Mouse (Mus musculus) embryo, embryonic 10.5 days (tissue): ENCODE measurements around the gene Tox3.

ENCODE experiments used
- DNase-seq: peaks from one replicate; pipeline ENCODE4 v3.0.0-alpha.2; 2015; ENCODE audit warnings: low spot score

Tox3 gene

DNA sequence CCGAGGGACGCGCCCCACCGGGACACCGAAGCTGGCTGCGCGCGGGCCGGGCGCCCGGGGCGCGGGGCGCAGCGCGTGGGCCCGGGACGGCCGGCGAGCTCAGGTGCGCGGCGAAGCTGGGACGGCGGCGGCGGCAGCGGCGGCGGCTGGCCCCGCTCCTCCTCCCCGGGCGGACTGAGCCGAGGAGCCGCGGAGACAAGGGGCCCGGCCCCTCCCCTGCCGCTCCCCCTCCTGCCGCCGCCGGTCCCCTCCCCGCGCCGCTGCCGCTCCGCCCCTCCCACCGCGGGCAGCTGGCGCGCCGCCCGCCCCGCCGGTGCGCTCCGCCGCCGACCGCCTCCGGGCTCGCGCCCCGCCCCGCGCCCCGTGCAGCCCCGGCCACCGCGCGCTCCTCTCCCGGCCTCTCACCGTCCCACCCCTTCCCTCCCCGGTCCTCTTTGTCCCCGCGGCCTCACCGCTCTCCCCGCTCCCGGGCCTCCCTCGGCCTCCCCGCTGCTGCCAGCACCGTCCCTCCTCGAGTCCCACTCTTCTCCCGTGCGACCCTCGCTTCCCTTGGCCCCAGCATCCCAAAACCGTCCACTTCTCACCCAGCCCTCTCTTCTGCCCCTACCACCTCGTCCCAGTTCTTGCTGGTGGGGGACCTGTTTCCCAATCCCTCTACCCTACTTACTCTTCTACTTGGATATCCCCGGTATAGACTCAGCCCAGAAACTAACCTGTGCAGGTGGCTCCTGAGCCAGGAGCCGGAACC is at the start of gene Tox3:
Tox3 (minus strand) TSS at position 166 of the 748 bp plus-strand sequence.
- DNase-seq = peak; percentile 59

DNA sequence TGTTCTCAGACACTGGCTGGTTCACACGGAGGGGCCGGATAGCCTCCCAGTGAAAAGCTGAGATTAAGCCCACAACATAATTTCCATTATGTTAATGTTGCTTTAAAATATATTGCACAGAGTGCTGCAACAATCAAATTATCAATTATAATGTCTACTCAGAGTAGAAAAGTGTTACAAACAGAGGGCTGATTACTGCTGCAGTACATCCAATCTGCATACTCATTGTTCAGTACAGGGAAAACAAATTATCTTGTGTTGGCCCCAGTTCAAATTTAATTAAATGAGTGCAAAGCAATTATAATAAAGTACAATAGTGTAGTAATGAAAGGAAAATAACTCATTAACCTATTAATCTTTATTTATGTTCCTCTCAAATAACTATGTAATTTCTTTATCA is 44.5 kb upstream of the Tox3 start:
- no peak for DNase-seq

DNA sequence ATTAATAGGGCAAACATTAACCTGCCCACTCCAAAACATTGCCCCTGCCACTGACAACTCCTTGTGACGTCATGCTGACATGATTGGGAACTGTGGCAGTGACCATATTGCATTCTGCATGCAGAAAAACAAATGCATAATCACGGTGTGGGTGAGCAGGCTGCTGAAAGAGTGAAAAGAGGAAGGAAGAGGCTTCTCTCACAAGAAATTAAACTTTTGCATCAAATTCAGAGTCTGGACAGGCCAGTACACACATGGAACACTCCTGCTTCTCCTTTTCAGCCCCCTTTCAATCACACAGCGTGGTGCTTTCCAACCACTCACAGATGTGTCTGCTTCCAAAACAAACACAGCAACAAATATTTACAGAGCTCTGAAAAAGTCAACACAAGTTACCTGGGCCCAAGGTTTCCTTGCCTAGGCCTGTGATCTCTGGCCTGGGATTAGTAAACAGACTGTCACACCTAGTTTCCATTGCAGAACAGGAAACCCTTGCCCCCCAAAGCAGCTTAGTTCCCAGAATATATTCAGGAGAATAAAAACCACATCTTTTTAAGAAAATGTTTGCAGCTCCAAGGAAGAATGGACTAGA is 43.4 kb upstream of the Tox3 start:
- DNase-seq = no peak

DNA sequence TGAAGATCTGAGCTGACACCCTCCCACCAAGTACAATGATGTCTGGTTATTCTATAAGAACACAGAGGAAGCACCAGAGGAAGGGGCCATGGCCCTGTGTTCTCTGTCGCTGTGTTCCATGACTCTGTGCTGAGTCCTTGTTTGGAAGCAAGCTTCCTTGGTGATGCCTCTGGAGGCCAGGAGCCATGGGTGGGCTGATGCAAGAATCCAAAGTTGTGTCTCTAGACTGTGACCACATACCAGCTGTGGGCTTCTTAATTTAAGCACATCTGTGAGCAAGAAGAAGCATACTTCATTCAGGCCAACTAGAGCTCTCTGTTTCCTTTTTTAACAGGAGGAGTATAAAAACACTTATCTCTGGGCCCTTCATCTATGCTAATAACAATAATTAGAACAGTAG is 42.7 kb upstream of the Tox3 start:
- no peak for DNase-seq

DNA sequence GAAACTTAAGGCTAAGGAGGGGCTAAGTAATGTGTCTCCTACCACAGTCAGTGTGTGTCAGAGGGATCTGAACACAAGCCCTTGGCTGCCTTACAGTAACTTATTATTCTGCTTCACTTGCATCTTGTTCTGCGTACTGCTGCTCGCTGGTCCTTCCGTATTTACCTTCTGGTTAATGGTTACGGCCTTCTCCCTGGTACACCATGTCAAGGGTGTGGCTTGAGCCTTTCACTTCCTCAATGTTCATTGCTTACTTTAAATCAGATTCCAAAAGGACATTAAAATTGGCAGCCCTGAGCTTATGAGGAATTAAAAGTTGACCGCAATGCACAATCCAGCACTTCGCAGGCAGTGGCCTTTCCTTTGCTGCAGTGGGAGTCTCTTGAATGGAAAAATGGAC is 30.9 kb upstream of the Tox3 start:
- no peak for DNase-seq

DNA sequence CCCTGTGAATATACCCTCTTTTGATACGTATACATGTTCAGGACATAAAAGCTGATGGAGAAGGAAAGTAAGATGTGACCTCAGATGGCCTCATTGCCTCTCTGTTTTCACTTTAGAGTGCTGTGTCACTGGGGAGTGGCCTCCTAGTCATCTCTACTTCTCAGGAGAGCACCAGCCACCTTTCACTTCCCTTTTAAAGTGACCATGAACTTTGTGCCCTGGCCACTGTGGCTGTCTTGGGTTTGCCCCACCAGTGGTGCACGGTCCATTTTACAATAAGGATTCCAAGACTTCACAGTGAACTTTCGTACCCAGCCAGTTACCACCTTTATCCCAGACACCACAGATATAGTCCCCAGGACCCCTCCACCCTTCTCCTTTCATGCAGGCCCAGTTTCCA is 29.9 kb upstream of the Tox3 start:
- no peak for DNase-seq

DNA sequence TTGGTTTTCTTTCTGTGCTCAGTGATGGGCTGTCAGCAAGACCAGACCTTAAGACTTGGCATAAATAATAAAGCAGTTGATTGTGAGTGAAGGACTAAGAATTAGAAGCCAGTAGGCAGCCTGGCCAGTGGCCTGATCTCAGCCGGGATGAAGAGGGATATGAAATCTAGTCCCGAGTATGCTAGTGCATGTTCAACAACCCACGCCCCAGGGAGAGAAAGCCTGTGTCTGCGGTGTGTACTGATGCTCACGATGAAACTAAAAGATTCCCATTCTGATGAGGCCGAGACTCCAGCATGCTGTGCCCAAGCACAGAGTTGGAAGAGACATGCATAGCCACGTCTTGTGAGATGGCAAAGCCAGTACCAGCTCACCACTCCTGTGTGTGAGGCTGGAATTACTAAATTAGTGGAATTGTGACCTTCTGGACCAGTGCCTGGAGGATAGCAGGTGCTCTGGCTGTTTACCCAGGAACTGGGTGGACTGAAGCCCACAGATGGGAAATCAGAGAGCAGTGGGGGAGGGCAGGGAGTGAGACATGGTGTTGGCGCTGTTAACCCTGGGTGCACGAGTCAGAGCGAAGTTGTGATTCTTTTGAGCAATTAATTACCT is 23.6 kb upstream of the Tox3 start:
- DNase-seq = no peak

DNA sequence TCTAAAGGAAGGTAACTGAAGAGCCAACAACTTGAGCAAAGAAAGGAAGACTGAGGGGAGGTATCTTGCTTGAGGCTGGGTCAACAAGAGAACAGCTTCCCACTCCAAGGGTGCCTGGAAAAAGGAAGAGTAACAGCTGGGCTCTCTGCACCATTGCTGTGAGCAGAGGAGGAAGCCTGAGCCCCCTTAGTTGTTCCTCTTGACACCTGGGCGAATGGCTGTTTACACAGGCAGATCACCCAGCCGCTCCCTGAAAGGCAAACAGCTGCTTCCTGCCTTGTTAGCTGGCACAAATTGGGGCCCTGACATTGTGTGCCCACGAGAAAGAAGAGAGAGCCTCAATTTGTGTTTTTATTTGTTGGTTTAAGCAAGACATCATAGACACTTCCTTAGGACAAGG is 21.7 kb upstream of the Tox3 start:
- DNase-seq = no peak

DNA sequence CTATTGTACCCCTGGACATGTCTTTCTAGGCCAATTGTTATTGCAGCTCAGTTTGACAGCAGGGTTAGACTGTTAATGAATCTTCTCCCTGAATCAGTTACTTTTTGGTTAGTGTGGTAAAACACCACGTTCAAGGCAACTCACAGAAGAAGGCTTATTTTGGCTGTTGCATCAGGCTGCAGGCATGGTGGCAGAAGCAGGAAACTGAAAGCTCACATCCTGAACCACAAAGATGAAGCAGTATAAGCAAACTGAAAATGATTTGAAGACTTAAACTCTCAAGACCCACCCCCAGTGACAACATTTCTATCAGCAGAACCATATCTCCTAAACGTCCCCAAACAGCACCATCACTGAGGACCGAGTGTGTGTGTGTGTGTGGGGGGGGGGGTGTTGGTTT is 8.6 kb upstream of the Tox3 start:
- DNase-seq = no peak

DNA sequence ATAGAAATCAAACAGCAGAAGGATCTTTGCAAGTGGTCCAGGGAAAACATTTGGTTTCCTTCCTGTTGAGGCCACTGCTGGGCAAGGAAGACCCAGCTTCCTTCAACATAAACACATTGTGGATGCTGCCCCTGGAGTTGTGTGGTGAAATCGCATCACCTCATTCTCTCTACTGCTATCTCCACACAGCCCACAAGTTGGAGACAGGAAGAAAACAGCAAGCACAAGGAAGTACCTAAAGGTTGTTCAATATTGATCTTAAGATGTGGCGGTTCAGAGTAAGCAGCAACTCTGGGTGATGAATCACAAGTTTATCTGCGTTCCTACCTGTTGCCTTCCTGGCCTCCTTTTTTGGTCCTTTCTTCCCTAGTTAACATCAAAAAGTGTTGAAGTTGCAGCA is 6.6 kb upstream of the Tox3 start:
- peak; percentile 12 for DNase-seq

DNA sequence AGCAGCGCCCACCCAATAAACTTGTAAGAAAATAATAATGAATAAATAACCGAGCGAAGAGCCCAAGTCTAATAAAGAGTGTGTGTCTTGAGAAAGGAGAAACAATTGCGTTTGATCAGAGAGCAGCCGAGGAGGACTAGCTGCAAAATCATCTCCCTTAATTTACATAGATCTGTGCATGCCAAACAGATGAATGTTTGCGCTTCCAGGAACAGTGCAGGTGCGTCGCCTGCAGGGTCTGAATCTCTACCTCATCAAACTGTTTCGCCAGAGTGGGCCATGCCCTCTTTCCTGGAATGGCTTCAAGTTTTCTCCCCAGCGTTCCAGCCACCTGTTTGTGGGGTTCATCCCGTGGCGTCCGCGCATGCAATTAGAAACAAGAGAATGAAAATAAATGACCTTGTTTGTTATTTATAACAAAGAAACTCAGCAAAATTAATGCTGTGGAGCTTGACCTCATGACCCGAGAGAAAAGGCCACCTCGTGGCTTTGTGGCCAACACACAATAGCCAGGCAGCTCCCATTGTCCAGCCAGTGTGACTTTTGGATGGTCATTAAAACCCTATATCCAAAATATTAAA is 5.9 kb upstream of the Tox3 start:
- DNase-seq = peak; percentile 73

DNA sequence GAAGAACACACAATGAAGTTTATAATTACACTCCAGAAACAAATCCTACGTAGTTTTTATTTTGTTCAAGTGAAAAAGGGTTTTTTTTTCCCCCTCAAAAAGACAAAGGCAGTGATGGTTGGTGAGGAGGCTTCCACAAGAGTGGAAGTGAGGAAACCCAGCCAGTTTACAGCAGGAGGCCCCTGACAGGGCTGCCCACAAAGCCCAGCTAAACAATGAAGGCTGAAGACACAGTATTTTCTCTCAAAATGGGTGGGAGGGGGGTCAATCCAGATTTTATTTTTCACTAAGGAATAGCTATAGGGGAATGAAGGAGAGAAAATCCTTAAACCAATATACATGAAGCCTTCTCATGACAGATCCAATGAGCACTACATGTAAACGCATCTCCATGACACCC is 5.4 kb upstream of the Tox3 start:
- DNase-seq = peak; percentile 31

DNA sequence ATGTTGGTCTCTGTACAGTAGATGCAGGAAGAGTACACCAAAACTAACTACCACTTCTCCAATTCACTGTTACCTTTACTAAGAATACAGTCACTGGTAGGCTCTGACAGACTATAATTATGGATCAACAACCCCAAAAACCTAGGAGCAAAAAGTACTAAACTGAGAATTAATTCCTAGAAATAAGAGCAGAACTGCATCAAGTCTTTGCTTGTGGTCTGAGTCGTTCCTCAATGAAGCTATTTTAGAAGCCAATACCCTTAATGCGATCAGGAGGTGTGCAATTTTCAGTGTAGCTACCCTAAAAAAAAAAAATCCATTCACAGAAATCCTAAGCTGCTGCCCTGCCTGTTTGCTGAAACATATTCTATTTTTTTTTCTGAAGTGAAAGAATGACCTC is 4.8 kb upstream of the Tox3 start:
- DNase-seq = no peak

DNA sequence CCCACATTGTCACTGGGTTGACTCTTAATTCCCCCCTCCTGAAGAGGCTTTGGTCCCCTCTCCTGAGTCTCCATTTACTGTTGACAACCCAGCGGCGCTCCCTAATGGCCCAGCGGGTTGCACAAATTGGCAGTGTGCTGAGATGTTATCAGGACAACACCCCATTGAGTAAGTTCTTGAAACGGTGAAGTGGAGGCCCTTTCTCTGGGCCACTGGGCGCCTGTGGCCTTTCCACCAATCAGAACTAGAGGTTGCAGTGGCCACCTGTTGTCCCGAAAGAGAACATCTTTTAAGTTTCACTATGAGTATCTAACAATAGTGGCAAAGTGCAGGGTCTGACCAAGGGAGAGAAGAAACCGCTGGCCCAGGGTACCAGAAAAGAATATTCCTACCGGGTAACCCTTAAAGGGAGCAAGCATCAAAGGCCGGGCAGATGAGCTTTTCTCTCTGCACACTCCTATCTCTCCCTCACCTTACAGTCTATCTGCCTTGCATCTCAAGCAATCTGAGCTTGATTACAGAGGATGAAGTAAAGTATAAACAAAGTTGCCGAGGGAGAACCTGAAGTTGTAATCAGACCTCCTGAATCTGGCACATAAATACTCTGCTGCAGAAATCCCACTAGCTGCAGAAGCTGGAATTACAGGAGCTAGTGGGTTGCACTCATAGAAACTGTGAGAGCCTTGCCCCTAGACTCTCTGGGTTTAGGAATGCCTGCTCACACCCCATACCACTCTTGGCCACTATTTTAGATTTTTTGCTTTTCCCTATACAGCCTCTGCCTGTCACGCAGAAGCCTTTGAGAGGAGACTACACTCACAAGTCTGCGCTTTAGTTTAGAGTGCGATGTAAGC is 1.8 kb upstream of the Tox3 start:
- peak; percentile 74 for DNase-seq

DNA sequence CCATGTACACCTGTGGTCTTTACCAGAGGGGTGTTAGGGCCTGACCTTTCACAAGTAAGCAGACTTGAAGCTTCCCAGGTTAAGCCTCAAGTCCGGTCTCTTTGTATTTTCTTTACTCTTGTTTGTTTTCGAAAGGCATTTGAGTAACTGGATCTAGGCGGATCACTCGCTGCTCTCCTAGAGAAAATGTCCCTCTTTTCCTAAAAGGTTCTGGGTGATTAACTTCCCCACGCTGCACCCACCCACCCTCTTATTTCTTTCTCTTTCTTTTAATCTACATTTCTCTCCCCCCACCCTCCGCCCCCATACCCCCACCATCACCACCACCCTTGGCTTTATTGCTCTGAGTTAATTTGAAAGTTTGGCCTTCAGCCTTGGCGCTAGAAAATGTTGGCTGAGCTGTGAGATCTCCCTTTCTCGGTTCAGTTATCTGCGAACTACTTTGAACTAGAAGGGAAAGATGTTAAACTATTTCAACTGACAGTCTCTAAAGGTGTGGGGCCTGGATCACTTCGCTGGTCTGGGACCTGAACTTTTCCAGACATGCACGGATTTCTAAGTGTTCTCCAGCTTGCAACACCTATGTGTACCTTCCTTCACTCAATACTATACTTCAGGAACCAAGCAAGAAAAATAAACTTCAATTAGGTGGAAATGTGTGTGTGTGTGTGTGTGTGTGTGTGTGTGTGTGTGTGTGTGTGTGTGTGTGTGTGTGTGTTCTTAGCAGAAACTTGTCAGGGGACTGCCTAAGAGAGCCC is 962 bp upstream of the Tox3 start:
- DNase-seq = peak; percentile 54

DNA sequence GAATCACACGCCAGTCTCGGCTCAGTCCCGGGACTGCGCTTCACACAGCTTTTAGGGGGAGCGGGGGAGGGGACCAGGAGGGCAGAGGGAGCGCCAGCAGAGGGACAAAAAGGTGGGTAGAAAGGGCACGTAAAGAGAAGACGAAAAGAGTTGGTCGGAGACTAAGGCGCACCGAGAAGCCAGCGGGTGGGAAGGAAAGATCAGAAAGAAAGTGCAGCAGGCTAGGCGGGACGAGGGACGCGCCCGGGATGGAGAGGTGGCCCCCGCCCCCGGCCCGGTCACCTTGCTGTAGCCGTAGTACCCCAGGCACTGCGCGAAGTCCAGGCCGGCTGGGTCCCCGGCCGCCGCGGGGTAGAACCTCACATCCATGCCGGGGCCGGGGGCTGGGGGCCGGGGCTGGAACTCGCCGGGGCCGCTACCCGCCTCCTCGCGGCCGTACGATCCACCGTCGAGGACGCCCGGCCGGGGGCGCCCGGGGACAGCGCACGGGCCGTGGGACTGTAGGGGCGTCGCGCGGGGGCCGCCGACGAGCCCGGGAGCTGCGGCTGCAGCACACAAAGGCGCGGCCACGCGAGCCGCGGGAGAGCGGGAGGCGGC is 464 bp downstream of the Tox3 start:
- peak; percentile 44 for DNase-seq

DNA sequence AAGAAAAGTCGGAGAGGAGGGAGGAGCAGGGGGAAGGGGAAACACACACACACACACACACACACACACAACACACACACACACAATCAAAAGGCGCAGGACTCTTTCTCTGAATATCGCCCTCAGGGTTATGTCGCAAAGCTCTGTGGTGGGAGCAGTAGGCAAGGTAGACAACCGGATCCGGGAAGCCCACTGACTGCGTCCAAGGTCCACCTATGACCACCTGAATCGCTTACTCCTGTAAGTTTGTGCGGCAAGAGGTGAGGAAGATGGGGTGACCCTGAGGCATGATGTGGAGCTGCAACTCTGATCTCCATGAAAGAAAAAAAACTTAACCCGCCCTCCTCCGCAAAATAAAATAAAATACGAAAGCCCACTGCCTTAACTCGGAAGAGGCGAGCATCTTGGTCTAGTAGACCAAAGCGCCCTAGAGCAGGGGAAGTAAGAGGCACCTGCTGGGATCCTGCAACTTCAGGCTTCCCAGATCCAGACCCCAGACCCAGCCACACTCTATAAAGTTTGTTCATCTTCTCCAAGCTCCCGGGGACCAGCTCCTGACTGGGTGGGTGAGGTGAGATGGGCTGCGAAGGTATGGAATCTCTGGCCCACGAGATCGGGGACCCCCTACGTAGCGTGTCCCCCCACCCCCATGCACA is 1.1 kb downstream of the Tox3 start:
- peak; percentile 40 for DNase-seq

DNA sequence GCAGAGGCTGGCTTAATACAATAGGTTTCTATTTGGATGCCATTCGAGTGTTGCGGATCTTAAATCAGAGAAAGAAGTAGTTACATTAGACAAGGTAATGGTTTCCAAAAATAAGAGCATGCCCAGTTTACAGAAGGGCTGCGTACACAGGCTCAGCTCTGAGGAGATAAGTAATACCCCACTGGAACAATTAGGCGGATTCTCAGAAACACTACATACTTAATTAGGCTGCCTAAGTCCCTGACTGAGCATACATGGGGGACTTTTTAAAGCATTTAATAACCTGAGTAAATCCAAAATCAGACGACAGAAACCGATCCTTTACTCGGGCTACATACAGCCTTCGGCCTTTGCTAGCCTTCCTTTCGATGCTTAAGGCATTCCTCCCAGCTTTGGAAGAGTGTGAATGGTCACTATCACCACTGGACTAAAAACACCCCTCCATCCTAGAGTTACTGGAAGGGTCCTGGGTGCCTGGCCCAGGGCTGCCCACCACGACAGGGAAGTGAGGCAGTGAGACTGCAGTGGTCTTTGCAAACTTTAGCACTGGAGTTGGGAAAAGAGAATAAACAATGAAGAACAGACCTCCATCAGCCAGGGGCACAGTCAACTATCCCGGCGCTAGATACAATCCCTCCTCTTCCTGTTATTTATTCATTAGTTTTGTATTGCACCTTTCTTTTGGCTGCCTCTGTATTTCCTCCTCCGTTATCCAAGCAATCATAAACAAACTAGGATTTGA is 1.8 kb downstream of the Tox3 start:
- DNase-seq = peak; percentile 24

DNA sequence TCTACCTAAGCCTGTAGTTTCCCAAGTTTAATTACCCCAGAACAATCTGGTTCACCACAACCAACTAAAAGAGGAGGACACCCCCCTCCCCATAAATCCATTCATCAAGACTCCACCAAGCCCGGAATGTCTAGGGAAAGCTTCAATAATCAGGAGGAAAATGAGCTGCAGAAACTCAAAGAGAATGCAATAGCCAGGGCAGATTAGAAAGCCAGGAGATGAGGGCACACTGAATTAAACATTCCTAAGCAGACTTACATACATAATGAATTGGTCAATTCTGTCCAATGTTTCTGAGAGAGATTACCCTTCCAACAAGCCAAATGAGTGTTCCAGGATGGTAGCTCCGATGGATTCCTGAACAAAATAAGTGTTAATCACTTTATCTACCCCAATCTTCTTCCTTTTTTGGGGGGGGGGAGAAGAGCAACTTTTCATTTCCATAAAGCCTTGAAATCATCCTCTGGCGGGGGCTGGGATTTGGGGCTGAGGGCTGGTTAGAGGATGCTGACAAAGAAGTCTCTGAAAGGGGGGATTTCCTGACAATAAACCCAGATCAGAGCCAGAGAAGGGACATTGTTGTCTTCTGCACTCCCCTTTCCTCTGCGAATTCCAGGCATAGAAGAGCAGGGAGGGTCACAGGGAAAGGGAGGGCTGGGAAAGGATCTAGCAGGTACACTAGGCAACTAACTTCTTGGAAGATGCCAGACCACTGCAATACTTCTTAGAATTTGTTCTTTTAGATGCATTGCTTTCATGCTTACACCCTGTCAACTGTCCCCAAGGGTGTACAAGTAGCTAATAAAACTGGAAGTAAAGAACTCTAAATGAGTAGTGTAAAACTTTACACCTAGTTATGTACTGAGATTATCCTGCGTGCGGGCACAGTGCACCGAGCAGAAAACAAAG is 17.5 kb downstream of the Tox3 start:
- peak; percentile 12 for DNase-seq
